Mouse (Mus musculus): ENCODE data around the gene Stpg4. TPM values are rescaled to one million over a fixed set of nuclear protein-coding genes. Genes with fewer than 3 reads are reported as not detected.

Stpg4 gene
- polyA plus RNA-seq, 1 experiment, result 0.21 TPM

GRCm38 (mm10) chr17:87470797-87471196 lies 43.3 kb upstream of the Stpg4 start:
- H3K4me3 ChIP-seq (ENCODE audit: extremely low read depth, insufficient read depth, insufficient read length), result no peak overlapping the region
- DNase-seq (ENCODE audit: low read depth in 1 of 2, low spot score in 2 of 2), result no peak
- no peaks in the 10 kb centered on the region for H3K27me3 ChIP-seq (ENCODE audit: control insufficient read depth, insufficient read depth, low read length)
- no peaks in the 10 kb centered on the region for H3K4me1 ChIP-seq (ENCODE audit: control insufficient read depth, insufficient read depth, insufficient read length)
- no peaks in the 10 kb centered on the region for H3K36me3 ChIP-seq (ENCODE audit: control insufficient read depth, insufficient read depth, low read length)
- no peak overlapping the region for H3K27ac ChIP-seq (ENCODE audit: insufficient read depth, low read length)
- WGBS, result 78% methylated on average over 8 of the region's 8 CpGs
- TF ChIP-seq POLR2A (IDR thresholded peaks at IDR 0.05; ENCODE audit: low read depth, low read length) (no peak), CTCF (IDR thresholded peaks at IDR 0.05; ENCODE audit: extremely low read depth, insufficient read depth, insufficient read length, insufficient replicate concordance) (no peak)

GRCm38 (mm10) chr17:87470282-87470681 lies 42.7 kb upstream of the Stpg4 start:
- Histone ChIP-seq H3K36me3 (ENCODE audit: control insufficient read depth, insufficient read depth, low read length) (no peaks in the 10 kb centered on the region), H3K27ac (ENCODE audit: insufficient read depth, low read length) (no peak overlapping the region), H3K4me1 (ENCODE audit: control insufficient read depth, insufficient read depth, insufficient read length) (no peaks in the 10 kb centered on the region), H3K27me3 (ENCODE audit: control insufficient read depth, insufficient read depth, low read length) (no peaks in the 10 kb centered on the region), H3K4me3 (ENCODE audit: extremely low read depth, insufficient read depth, insufficient read length) (no peak overlapping the region)
- TF ChIP-seq POLR2A (IDR thresholded peaks at IDR 0.05; ENCODE audit: low read depth, low read length) (no peak), CTCF (IDR thresholded peaks at IDR 0.05; ENCODE audit: extremely low read depth, insufficient read depth, insufficient read length, insufficient replicate concordance) (no peak)
- DNase-seq (ENCODE audit: low read depth in 1 of 2, low spot score in 2 of 2), result no peak
- 77% methylated on average over 8 of the region's 8 CpGs for WGBS

GRCm38 (mm10) chr17:87469428-87469827 lies 41.9 kb upstream of the Stpg4 start:
- TF ChIP-seq POLR2A (IDR thresholded peaks at IDR 0.05; ENCODE audit: low read depth, low read length), result no peak
- TF ChIP-seq CTCF (IDR thresholded peaks at IDR 0.05; ENCODE audit: extremely low read depth, insufficient read depth, insufficient read length, insufficient replicate concordance), result no peak
- no peaks in the 10 kb centered on the region for H3K4me1 ChIP-seq (ENCODE audit: control insufficient read depth, insufficient read depth, insufficient read length)
- no peak overlapping the region for H3K4me3 ChIP-seq (ENCODE audit: extremely low read depth, insufficient read depth, insufficient read length)
- H3K27me3 ChIP-seq (ENCODE audit: control insufficient read depth, insufficient read depth, low read length), result no peaks in the 10 kb centered on the region
- 74% methylated on average over 8 of the region's 8 CpGs for whole genome bisulfite sequencing
- H3K27ac ChIP-seq (ENCODE audit: insufficient read depth, low read length), result no peak overlapping the region
- DNase-seq (ENCODE audit: low read depth in 1 of 2, low spot score in 2 of 2), result no peak
- no peaks in the 10 kb centered on the region for H3K36me3 ChIP-seq (ENCODE audit: control insufficient read depth, insufficient read depth, low read length)

- TF ChIP-seq CTCF (IDR thresholded peaks at IDR 0.05; ENCODE audit: extremely low read depth, insufficient read depth, insufficient read length, insufficient replicate concordance) (no peak), POLR2A (IDR thresholded peaks at IDR 0.05; ENCODE audit: low read depth, low read length) (no peak)
- no peak overlapping the region for H3K4me3 ChIP-seq (ENCODE audit: extremely low read depth, insufficient read depth, insufficient read length)
- H3K27ac ChIP-seq (ENCODE audit: insufficient read depth, low read length), result no peak overlapping the region
- no peaks in the 10 kb centered on the region for H3K4me1 ChIP-seq (ENCODE audit: control insufficient read depth, insufficient read depth, insufficient read length)
- H3K36me3 ChIP-seq (ENCODE audit: control insufficient read depth, insufficient read depth, low read length), result no peaks in the 10 kb centered on the region
- no peak for DNase-seq (ENCODE audit: low read depth in 1 of 2, low spot score in 2 of 2)
- no peaks in the 10 kb centered on the region for H3K27me3 ChIP-seq (ENCODE audit: control insufficient read depth, insufficient read depth, low read length)
- WGBS, result 91% methylated on average over 5 of the region's 5 CpGs
Observed at GRCm38 (mm10) chr17:87468616-87469015, 41.1 kb upstream of the Stpg4 start.

GRCm38 (mm10) chr17:87461499-87461896 lies 34.0 kb upstream of the Stpg4 start:
- Histone ChIP-seq H3K27me3 (ENCODE audit: control insufficient read depth, insufficient read depth, low read length) (no peaks in the 10 kb centered on the region), H3K27ac (ENCODE audit: insufficient read depth, low read length) (no peak overlapping the region), H3K4me1 (ENCODE audit: control insufficient read depth, insufficient read depth, insufficient read length) (peaks cover 12% of the 10 kb centered on the region), H3K36me3 (ENCODE audit: control insufficient read depth, insufficient read depth, low read length) (no peaks in the 10 kb centered on the region), H3K4me3 (ENCODE audit: extremely low read depth, insufficient read depth, insufficient read length) (no peak overlapping the region)
- 65% methylated on average over 3 of the region's 3 CpGs for WGBS
- TF ChIP-seq CTCF (IDR thresholded peaks at IDR 0.05; ENCODE audit: extremely low read depth, insufficient read depth, insufficient read length, insufficient replicate concordance) (no peak), POLR2A (IDR thresholded peaks at IDR 0.05; ENCODE audit: low read depth, low read length) (no peak)
- DNase-seq (ENCODE audit: low read depth in 1 of 2, low spot score in 2 of 2), result no peak

GRCm38 (mm10) chr17:87460669-87461498 lies 33.3 kb upstream of the Stpg4 start:
- no peak for DNase-seq (ENCODE audit: low read depth in 1 of 2, low spot score in 2 of 2)

More at GRCm38 (mm10) chr17:87460669-87461498, 33.3 kb upstream of the Stpg4 start:
- TF ChIP-seq POLR2A (IDR thresholded peaks at IDR 0.05; ENCODE audit: low read depth, low read length) (no peak), CTCF (IDR thresholded peaks at IDR 0.05; ENCODE audit: extremely low read depth, insufficient read depth, insufficient read length, insufficient replicate concordance) (no peak)
- peaks cover 12% of the 10 kb centered on the region for H3K4me1 ChIP-seq (ENCODE audit: control insufficient read depth, insufficient read depth, insufficient read length)
- no peaks in the 10 kb centered on the region for H3K27me3 ChIP-seq (ENCODE audit: control insufficient read depth, insufficient read depth, low read length)
- H3K4me3 ChIP-seq (ENCODE audit: extremely low read depth, insufficient read depth, insufficient read length), result no peak overlapping the region
- no peaks in the 10 kb centered on the region for H3K36me3 ChIP-seq (ENCODE audit: control insufficient read depth, insufficient read depth, low read length)
- WGBS, result 58% methylated on average over 17 of the region's 17 CpGs
- no peak overlapping the region for H3K27ac ChIP-seq (ENCODE audit: insufficient read depth, low read length)

Data from spleen, adult 2 months (tissue).